Mouse (Mus musculus) intestine, embryonic 16.5 days (tissue): ENCODE measurements at regions not wholly inside any gene's neighbourhood (a gene's known extent, or its start where the extent isn't known, plus 50 kb on each side); places are given as distances from the start of the nearest gene placed in this dataset.

ENCODE experiments used
- ATAC-seq: fragments of 200-750 bp; cut with Nextera tagmentation; 2 replicates; pipeline ENCODE4 v1.8.0; 2017; ENCODE audit warnings: moderate TSS enrichment, moderate library complexity
- H3K27ac ChIP-seq: fragments of 300-500 bp; sonication (generic); 2 replicates; pipeline ENCODE4 v1.5.1; 2014; ENCODE audit warnings: mild to moderate bottlenecking, low read length
- H3K27me3 ChIP-seq: fragments of 300-500 bp; sonication (generic); replicated peaks from 2 replicates; pipeline ENCODE4 v1.6.1; 2014; ENCODE audit warnings: low read length, control low read depth, mixed read lengths; ENCODE audit not compliant: control insufficient read depth, insufficient read depth
- H3K36me3 ChIP-seq: fragments of 300-500 bp; sonication (generic); 2 replicates; pipeline ENCODE4 v1.6.1; 2014; ENCODE audit warnings: low read length, control low read depth; ENCODE audit not compliant: control insufficient read depth, insufficient read depth
- H3K4me1 ChIP-seq: fragments of 300-500 bp; sonication (generic); 2 replicates; pipeline ENCODE4 v1.6.1; 2014; ENCODE audit warnings: low read length, control low read depth, mixed read lengths; ENCODE audit not compliant: control insufficient read depth, insufficient read depth
- H3K4me2 ChIP-seq: fragments of 300-500 bp; sonication (generic); 2 replicates; pipeline ENCODE4 v1.6.1; 2014; ENCODE audit warnings: low read depth, low read length, control low read depth
- H3K4me3 ChIP-seq: fragments of 300-500 bp; sonication (generic); 2 replicates; pipeline ENCODE4 v1.5.1; 2014; ENCODE audit warnings: mild to moderate bottlenecking, low read length
- H3K9ac ChIP-seq: fragments of 300-500 bp; sonication (generic); 2 replicates; pipeline ENCODE4 v1.6.1; 2014; ENCODE audit warnings: low read depth, low read length
- H3K9me3 ChIP-seq: fragments of 300-500 bp; sonication (generic); 2 replicates; pipeline ENCODE4 v1.6.1; 2016; ENCODE audit warnings: low read length, control low read depth; ENCODE audit not compliant: control insufficient read depth
- WGBS: fragments of 180-500 bp; shearing (Covaris S2); extraction: QIAGEN DNeasy Blood & Tissue Kit; methylation state at CpG from one replicate; pipeline ENCODE4 v1.1.7; 2014; 5-methylcytosine and 5-hydroxymethylcytosine counted together

- no peak overlapping the region for H3K4me3 ChIP-seq
- H3K27ac ChIP-seq = no peak overlapping the region
These were observed 153.5 kb downstream of the Ddx11 start for GRCm38 (mm10) chr17:66276778-66277177.

GRCm38 (mm10) chr17:66278037-66278436 is 154.7 kb downstream of the Ddx11 start:
- Histone ChIP-seq H3K27me3 (no peaks in the 10 kb centered on the region), H3K4me1 (peaks cover 3% of the 10 kb centered on the region), H3K36me3 (no peaks in the 10 kb centered on the region), H3K9me3 (no peaks in the 10 kb centered on the region), H3K4me3 (no peak overlapping the region), H3K27ac (no peak overlapping the region), H3K9ac (no peak overlapping the region), H3K4me2 (no peak overlapping the region)
- WGBS = 75% methylated on average over 5 of the region's 5 CpGs
- ATAC-seq = no peak

More at GRCm38 (mm10) chr17:66276778-66277177, 153.5 kb downstream of the Ddx11 start:
- WGBS = 56% methylated on average over 13 of the region's 13 CpGs
- no peak overlapping the region for H3K9ac ChIP-seq
- peaks cover 3% of the 10 kb centered on the region for H3K4me1 ChIP-seq
- H3K9me3 ChIP-seq = no peaks in the 10 kb centered on the region
- H3K27me3 ChIP-seq = no peaks in the 10 kb centered on the region
- ATAC-seq = peak; percentile 38; the same call in 1 of the 2 replicates
- no peaks in the 10 kb centered on the region for H3K36me3 ChIP-seq
- no peak overlapping the region for H3K4me2 ChIP-seq

GRCm38 (mm10) chr17:66285295-66285694 is 162.0 kb downstream of the Ddx11 start:
- Histone ChIP-seq H3K27ac (no peak overlapping the region), H3K27me3 (no peaks in the 10 kb centered on the region), H3K4me1 (no peaks in the 10 kb centered on the region), H3K4me3 (no peak overlapping the region), H3K36me3 (no peaks in the 10 kb centered on the region), H3K4me2 (no peak overlapping the region), H3K9me3 (no peaks in the 10 kb centered on the region), H3K9ac (no peak overlapping the region)
- ATAC-seq = no peak
- WGBS = 88% methylated on average over 10 of the region's 10 CpGs
